Mouse (Mus musculus) MEL-GATA-1-ER (cell line): Measurements from ENCODE around the gene Nr1i3.

Experiments used
- DNase-seq: peaks from one replicate; pipeline ENCODE4 v3.0.0-alpha.2; 2012; ENCODE audit warnings: low read depth; ENCODE audit errors: extremely low read depth

The Nr1i3 gene

GRCm38 (mm10) chr1:171213801-171214496 is at the start of gene Nr1i3:
Gene Nr1i3 (plus strand): TSS chr1:171213970.
- DNase-seq, result no peak

GRCm38 (mm10) chr1:171164258-171164657 is 49.5 kb upstream of the Nr1i3 start:
- no peak for DNase-seq

- no peak for DNase-seq
Observed at GRCm38 (mm10) chr1:171165629-171166345, 48.0 kb upstream of the Nr1i3 start.

- DNase-seq, result no peak
Observed at GRCm38 (mm10) chr1:171168906-171169305, 44.9 kb upstream of the Nr1i3 start.

DNA sequence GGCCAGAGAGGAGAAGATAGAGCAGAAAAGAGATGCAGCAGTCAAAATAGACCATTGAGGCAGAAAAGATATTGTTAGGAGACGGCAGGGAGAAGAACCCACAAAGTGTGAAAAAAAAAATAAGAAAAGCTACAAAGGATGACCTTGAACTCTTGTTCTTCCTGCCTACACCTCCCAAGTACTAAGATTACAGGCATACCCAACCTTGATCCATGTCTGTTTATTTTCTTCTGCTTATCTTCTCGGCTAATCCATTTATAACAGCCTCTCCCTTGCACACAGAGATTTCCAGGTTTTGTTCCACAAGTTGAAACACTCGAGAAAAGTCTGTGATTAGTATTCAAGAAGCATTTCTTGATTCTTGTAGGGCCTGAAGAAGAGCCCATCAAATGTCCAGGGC is 43.9 kb upstream of the Nr1i3 start:
- DNase-seq, result no peak

- no peak for DNase-seq
Observed at GRCm38 (mm10) chr1:171171138-171171537, 42.6 kb upstream of the Nr1i3 start.

- DNase-seq, result no peak
Observed at GRCm38 (mm10) chr1:171172779-171173178, 41.0 kb upstream of the Nr1i3 start.

GRCm38 (mm10) chr1:171179487-171180171 is 34.1 kb upstream of the Nr1i3 start:
- DNase-seq, result no peak

- DNase-seq, result no peak
Observed at GRCm38 (mm10) chr1:171183025-171183424, 30.7 kb upstream of the Nr1i3 start.

- DNase-seq, result no peak
Observed at GRCm38 (mm10) chr1:171183620-171184019, 30.1 kb upstream of the Nr1i3 start.

DNA sequence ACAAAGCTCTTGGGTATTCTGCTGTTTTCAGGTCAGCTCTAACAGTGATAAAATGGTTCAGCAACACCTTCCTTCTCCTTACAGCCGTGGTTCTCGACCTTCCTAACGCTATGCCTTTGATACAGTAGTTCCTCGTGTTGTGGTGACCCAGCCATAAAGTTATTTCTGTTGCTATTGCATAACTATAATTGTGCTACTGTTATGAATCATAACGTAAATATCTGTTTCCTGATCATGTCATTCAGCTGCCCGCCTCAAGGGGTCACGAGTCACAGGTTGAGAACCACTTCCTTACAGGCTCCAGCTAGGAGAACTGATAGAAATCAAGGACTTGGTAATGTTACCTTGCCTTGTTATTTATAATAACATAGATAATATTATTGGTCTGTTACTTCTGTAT is 29.5 kb upstream of the Nr1i3 start:
- no peak for DNase-seq

DNA sequence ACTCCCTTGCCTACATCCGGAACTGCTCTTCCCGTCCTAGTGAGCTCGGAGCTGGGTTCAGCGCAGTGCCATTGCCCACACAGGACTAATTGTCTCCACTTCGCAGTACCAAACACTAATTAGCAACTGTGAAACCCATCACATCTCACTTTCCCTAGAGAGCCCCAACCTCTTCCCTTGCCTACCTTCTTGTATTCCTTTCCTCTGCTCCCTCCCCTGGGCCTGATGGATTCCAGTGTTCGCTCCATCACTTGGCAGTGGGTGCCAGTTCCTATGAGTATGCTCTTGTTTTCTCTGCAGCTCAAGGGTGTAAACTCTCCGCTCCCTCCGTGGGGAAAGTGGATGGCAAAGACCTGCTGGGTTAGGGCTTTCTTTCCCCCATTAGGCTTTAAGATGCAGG is 28.1 kb upstream of the Nr1i3 start:
- no peak for DNase-seq

DNA sequence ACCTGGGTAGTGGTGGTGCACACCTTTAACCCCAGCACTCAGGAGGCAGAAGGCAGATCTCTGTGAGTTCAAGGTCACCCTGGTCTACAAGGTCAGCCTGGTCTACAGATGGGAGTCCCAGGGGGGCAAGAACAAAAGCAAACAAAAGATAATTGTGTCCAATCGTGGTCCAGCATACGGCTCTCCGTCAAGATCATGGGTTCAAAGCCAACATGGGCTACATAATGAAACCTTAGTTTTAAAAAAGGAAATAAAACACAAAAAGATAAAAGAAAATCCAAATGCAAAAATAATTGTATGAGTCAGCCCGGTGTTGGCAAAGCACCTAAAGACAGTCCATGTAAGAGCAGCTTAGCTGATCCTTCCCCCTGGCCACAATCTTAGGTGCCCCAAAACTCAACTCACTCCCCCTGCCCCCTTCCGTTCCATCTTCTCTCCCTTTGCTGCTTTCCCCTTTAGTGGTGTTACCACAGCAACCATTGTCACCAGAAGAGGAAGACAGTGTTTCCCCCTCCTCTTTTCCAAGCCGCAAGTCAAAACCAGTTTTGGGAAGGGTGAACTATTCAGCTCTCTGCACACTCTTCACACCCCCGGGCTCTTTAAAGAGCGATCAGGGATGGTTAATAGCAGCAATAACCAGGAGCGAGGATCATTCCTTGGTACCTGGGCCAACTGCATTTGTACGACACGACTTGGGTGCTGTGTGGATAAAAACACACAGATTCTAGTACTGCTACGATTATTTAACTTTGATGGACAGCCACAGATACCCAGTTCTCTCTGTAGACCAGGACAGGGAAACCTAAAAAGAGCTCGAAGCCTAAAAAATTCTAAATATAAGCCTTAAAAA is 25.7 kb upstream of the Nr1i3 start:
- DNase-seq, result no peak

DNA sequence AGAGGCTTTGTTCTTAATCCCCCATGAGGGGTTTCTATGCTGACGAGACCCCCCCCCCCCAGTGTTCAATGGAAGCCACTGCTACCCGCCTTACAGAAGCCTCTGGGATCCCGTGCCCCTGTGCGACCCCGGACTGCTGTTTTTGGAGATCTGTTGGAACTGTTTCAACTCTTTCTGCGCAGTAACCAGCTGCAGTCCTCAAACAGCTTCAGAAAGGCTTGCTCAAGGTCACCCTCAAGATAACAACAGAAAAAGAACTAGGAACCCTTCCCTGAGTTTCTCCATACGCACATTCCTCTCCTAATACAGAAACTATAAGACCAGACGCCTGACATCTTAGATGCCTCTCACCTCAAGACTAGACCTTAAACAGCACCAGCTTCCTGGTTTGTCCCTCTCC is 24.7 kb upstream of the Nr1i3 start:
- DNase-seq, result no peak

- DNase-seq, result no peak
Observed at GRCm38 (mm10) chr1:171189476-171190114, 24.2 kb upstream of the Nr1i3 start.

DNA sequence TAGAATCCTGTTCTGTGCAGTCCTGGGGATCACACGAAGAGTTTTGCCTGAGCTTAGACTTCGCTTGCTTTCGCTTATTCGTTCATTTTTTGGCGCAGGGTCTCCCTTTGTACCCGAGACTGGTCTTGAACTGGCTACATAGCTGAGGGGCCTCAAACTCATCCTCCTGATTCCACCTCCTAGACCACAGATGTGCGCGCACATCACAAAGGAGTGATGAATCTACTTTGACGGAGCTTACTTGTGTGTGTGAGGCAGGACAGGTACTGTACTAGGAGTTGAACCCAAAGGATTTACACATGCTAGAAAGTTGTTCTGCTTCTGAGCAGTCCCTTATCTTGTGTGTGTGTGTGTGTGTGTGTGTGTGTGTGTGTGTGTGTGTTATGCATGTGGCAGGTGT is 22.9 kb upstream of the Nr1i3 start:
- no peak for DNase-seq

DNA sequence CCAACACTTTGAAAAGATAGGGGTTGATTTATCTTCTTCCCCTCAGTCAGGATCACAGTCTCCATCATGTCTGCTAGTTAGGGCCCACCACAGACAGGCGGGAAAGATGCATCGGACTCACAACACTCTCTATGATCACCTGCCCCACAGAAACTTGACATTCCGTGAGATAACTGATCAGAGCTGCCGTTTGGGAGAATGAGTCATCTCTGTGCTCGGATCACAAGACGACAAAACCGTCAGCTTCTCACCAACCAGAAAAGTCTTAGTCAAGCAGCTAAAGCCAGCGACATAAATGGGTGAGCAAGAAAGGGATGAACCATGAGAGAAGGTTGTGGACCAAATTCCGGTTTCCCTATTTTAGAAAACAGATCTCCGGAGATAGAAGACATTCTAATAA is 21.5 kb upstream of the Nr1i3 start:
- DNase-seq, result no peak

DNA sequence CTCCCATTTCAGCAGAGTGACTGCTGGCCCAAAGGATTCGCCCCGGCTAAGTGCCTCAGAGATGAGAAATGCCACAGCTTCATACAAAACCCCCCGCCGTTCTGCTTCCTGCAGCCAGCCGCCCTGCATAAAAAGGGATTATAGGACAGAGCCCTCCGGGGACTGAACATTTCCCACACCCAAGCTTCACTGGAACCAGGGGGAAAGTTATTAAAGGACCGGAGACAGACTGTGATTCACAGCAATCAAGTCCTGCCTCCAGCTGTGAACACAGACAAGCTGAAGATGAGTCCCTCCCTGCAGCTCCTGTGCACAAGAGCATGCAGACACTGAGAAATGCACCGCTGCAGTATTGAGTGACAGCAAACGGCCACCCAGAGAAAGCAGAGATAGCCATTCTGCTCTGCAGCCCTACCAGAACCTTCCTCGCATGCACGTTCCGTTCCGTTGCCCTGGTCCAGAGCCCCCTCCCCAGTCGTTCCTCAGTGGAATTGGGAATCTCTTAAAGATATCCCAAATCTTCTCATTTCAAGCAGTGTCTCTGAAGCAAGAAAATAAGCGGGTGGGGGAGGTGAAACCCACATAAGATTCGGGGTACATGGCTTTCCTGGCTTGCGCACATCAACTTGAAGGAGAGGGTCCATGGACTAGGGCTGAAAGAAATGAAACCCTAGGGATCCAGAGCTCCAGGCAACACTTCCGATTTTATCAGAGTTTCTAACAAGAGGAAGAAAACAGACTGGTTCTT is 20.5 kb upstream of the Nr1i3 start:
- DNase-seq, result no peak

DNA sequence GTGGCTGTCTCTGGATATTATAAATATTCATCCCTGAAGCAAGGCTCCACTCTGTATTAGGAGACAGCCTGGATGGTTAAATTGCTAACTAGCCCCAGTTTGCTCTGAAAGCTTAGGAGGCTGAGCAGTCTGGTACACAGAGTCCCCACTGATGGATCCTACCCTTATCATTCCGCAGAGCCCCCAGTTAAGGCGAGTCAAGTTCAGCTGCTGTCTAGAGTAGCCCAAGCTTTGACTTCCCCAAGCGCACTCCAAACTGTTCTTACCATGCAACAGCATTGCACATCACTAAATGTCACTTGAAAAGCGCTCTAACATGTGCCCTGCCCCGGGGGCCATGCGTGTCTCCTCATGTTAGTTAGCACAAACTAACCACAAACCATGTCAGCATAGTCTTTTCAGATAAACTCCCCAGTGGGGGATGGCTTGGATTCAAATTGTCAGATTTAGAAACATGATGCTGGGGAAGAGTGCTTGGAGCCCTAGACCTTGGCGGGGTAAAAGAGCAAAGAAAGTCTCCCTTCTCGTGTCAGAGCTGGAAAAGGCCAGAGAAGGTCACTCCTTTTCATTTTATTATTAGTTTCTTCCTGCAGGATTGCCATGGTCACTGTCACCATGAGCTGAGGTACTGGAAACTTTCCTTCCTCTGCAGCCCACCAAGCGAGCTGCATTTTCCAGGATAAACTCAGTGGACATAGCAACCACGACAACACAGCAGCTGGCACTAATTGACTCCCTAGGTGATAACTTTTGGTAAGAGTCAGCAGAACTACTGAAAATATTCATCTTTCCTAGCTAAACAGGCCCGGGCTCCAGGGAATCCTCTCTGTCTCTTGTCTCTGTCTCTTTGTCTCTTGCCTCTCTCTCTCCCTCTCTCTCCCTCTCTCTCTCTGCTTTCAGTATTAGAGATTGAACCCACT is 19.6 kb upstream of the Nr1i3 start:
- DNase-seq, result no peak
